Mouse (Mus musculus): ENCODE results near the gene Olfr985.

Gene Olfr985

DNA sequence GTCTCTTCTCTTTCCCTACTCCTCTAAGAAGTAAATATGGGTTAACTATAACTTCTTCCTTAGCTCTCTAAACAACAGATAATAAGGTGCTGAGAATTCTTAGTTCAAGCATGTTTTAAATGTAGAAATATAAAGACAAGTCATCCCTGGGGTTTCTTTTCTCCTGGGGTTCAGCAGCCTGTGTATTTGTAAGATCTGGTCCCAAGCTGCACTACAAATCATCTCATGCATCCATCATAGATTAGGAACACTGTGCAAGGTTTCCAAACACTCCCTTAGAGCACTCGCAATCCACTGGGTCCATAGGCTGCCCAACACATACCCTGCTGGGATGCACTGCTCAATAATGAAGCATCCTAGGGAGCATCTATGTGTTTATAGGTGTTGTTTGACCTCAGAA is at the start of gene Olfr985:
TSS of gene Olfr985 (minus strand) at position 101 of the 400 bp plus-strand sequence.
- DNase-seq = no peak

DNA sequence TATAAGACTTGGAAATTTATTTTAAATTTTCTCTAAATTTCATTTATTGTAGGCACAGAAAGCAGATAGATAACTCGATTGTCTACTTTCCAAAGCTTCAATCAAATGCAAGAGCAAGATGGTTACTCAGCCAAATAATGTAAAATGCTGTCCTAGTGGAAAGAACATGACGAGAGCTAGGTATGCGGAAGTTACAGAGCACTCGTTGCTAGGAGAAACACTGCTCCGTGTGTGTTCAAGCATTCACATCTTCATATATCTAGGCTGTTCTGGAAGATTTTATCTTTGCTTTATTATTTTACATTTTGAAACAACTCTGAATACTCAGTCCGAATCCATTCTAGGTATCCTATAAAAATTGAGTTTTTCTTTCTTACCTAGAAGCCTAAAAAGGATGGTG is 47.0 kb upstream of the Olfr985 start:
- DNase-seq = no peak

DNA sequence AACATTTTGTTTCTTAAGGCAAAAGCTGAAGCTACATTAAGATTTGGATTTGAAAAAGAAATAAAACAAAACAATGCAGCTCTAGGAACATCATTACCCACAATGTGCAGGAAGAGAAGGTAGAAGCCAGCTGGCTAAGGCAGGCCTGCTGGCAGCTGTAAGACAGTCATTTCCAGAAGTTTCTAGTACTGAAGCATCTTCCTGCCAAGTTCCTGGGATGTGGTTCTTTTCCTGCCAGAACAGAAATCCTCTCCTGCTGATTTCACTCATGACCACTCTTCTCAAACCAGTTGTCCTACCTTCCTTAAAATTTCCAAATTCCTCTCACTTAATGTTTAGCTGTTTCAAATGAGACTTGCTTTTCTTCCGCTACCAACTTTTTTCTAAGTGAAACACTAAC is 36.5 kb upstream of the Olfr985 start:
- DNase-seq = no peak

DNA sequence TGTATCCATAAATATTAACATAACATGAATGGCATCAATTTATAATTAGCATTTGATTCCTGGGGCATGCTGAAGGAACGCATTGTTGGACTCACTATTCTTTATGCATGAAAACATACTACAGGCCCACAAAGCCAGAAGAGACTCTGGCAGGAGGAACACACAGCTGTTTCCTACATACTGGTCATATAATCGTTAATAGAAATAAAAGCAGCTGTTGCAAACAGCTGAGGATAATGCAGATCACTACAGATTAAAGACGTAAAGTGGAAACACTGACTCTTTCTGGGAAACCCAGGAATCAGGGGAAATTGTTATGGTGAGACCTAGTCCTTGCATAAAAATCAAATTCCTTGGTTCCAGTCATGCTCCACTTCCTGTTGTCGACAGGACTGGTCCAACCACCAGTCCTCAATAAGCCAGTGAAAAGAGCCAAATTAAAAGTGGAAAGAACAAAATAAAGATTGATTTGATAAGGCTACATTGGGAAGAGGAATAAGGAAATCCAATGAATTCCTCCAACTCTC is 25.2 kb upstream of the Olfr985 start:
- DNase-seq = no peak

DNA sequence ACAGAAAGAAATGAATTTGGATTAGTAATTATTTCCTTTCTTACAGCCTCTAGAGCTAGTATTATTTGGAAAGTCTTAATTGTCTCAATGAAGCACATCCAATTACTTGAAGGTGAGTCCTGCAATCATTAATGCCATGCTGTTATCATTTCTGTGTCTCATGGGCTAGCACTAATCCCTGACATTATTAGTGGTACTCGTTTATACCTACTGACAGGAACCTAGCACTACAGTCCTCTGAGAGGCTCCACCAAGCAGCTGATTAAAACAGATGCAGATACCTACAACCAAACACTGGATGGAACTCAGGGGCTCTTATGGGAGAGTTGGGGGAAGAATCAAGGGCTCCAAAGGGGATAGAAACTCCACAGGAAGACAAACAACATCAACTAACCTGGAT is 11.6 kb upstream of the Olfr985 start:
- DNase-seq = no peak

DNA sequence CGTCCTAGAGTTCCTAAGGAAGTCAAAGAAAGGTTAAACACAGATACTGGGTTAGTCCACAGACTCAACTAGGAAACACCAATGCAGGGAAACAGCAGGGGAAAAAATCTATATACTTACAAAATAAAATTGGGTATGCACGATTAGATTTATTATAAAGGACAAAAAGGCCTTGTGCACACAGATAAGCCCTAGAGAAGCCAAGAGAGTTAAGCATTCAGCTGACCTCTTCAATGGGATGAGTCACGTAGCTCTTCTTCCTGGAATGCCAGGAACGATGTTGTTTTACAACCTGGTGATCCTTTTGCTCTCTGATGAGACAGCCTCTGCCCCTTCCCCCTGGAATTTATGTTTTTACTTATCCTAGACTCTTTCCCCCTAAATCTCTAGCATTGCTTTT is 9.5 kb upstream of the Olfr985 start:
- DNase-seq = no peak

DNA sequence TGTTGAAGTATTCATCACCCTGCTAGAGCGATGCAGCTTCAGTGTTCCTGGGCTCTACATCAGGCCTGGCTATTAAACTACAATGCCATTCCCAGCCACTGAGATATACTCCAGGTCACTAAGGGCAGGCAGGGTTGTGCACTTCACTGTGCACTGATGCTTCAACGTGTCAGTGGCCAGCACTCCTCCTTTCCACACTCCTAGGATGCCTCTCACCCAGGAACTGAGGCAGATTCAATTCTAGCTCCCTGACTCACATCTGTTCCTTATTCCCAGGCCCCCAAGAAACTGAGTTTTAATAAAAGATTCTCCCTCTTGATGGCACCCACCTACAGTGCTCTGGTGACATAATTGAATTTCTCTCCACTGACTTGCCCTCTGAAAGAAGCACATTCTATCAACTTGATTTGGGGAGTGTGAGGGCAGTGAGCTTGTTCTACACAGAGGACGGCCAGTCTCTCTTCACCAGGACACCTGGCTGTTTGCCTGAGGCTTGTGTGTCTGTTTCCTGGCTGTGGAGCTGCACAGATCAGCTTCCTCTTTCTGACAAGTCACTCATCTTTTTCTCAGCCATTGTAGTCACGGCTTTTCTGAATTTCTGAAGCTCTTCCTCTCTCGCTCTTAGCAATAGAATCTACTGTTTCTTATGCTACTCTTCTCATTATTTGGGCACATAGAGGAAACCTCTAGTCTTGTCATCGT is 7.2 kb upstream of the Olfr985 start:
- no peak for DNase-seq

DNA sequence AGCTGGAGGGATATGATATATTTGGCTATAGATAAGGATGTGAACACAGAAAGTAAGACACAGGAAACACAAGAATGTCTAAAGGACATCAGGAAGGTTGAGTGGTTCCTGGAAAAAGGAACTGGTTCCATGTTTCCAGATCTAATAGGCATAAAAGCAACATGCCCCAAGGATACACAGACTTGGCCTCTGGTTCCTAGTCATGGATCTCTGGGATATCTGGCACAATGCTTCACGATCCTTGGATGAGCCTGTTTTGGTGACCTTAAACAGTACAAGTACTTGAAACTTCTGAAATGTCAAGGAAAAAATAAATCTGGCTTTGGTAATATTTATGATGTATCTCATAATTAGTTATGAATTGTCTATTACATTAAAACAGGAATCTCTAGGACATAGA is 572 bp upstream of the Olfr985 start:
- DNase-seq = no peak

DNA sequence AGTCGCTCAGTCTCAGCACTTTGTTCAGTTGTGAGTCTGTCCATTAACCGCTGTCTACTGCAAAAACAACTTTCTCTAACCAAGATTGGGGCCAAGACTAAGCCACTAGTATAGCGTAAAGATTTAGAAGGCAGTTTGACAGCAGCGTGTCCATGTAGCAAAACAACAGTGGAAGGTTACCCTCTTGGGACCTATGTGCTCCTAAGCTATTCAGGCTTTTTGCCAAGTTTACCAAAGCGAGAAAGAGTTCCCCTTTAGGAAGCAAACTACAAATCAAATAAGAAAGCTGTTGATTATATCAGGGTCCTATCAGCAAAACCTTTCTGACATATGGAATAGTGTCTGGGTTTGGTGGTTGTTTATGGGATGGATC is 12.7 kb downstream of the Olfr985 start:
- DNase-seq = no peak

DNA sequence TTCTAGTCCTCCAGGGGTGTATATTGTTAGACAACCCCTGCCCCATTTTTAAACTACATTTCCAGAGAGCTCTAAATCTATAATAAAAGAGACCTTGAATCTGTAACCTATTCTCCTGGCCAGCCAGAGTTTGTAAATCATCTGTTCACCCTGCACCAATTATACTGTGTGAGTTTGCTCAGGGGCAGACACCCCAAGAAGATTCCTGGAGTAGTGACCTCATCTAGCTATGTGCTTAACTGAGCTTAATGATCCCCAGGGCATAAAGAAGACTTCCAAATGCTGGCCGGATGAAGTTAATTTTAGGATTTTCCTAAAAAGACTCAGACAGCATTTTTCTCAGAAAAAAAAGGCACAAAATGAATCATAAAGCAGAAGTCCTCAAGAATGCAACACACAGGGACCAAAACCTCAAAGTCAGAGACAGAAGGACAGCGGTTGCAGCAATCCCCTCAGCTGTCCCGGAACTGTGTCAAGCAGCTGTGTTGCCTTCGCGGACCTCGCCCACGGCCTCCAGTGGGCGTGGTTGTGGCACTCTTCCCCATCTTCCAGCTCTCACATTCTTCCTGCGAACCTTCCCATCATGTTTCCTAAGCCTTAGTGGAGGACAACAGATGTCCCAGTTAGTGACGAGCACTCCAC is 13.2 kb downstream of the Olfr985 start:
- DNase-seq = no peak

DNA sequence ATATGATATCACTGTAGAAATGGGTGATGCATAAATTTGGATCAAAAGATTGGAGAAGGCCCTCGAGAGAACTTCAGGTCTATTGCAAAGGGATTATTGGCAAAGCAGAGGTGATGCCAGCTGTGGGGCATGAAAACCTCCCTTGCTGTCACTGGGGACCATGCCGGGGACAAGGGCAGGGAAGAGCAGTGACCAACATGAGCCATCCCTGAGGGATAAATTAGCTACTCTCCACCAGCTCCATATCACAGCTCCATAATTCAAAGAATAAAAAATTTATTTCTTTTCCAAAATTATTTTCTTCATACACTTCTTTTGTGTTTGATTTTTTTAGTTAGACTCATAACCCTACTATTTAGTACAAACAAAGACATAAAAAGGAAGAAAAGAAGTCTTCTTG is 15.9 kb downstream of the Olfr985 start, which contains the start of gene Olfr984:
TSS of gene Olfr984 (minus strand) at position 101 of the 400 bp plus-strand sequence.
- DNase-seq = no peak

DNA sequence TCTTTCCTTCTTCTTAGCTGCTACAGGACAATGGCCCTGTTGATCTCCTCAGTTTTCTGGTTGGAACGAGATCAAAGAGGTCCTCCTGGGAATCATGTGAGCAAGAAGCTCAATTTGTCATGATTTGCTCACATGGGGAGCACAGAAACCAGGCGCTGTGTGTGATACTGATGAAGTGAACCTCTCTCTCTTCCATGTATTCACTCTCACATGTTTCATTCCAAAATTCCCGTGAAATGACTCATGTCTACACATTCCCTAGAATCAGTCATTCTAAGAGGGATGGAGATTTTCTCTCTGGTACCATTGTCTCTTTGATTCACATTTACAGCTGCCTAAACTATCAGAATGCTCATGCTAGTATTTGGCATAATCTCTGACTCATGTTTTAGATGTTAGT is 35.2 kb downstream of the Olfr985 start:
- no peak for DNase-seq

DNA sequence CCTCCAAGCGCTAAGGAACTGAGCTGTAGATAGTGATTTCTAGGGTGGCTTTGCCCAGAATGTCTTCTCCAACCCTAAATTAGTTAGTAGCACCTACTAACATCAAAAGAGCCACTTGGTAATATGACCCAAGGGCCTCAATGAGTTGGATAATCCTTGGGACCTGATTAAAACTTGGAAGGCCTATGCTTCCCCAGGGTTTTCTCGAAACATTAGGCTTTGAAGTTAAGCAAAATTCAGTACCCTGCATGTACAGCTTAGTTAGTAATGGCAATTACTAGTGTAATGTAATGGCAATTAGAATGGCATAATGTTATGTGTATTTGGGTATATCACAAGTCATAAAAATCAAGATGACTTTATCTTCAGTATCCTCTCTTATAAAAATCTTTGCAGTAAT is 36.5 kb downstream of the Olfr985 start, which contains the start of gene Olfr983:
TSS of gene Olfr983 (minus strand) at position 101 of the 400 bp plus-strand sequence.
- no peak for DNase-seq

Measured in cerebellum, adult 8-10 months (tissue).